Mouse (Mus musculus) midbrain, embryonic 11.5 days (tissue): ENCODE results near the gene Lasp1. TPM values are rescaled to one million over a fixed set of nuclear protein-coding genes. Genes with fewer than 3 reads are reported as not detected.
"Not testable (repeated sequence)": the region's sequence is repeated elsewhere in the genome, so short reads cannot be mapped to it uniquely, and the experiment has no call there.

Source experiments
- ATAC-seq: fragments of 200-750 bp; cut with Nextera tagmentation; 2 replicates; pipeline ENCODE4 v1.8.0; 2017; ENCODE audit warnings: moderate TSS enrichment, moderate library complexity; ENCODE audit not compliant: low FRiP score
- DNase-seq: peaks from one replicate; pipeline ENCODE4 v3.0.0; 2015; ENCODE audit warnings: low spot score; ENCODE audit errors: missing footprints
- H3K27ac ChIP-seq: fragments of 300-500 bp; sonication (generic); 2 replicates; pipeline ENCODE4 v1.5.1; 2014; ENCODE audit warnings: low read depth, low read length
- H3K27me3 ChIP-seq: fragments of 300-500 bp; sonication (generic); 2 replicates; pipeline ENCODE4 v1.6.1; 2014; ENCODE audit warnings: mild to moderate bottlenecking, low read length, moderate library complexity, mixed read lengths; ENCODE audit not compliant: control insufficient read depth, insufficient read depth
- H3K36me3 ChIP-seq: fragments of 300-500 bp; sonication (generic); 2 replicates; pipeline ENCODE4 v1.6.1; 2014; ENCODE audit warnings: mild to moderate bottlenecking, low read length, moderate library complexity, mixed read lengths; ENCODE audit not compliant: control insufficient read depth, insufficient read depth
- H3K4me1 ChIP-seq: fragments of 300-500 bp; sonication (generic); 2 replicates; pipeline ENCODE4 v1.6.1; 2014; ENCODE audit warnings: low read length; ENCODE audit not compliant: control insufficient read depth, insufficient read depth
- H3K4me2 ChIP-seq: fragments of 300-500 bp; sonication (generic); 2 replicates; pipeline ENCODE4 v1.6.1; 2014; ENCODE audit warnings: mild to moderate bottlenecking, moderate library complexity
- H3K4me3 ChIP-seq: fragments of 300-500 bp; sonication (generic); 2 replicates; pipeline ENCODE4 v1.5.1; 2014; ENCODE audit warnings: low read depth, low read length
- H3K9ac ChIP-seq: fragments of 300-500 bp; sonication (generic); 2 replicates; pipeline ENCODE4 v1.6.1; 2014; ENCODE audit warnings: low read length
- H3K9me3 ChIP-seq: fragments of 300-500 bp; sonication (generic); 2 replicates; pipeline ENCODE4 v1.6.1; 2016; ENCODE audit warnings: low read length; ENCODE audit not compliant: control insufficient read depth
- WGBS: fragments of 180-500 bp; shearing (Covaris S2); extraction: QIAGEN DNeasy Blood & Tissue Kit; methylation state at CpG from one replicate; pipeline ENCODE4 v1.1.7; 2014; 5-methylcytosine and 5-hydroxymethylcytosine counted together
- polyA plus RNA-seq: library from polyadenylated mRNA; unstranded; fragments of >200 nt; fragmentation: Nextera tagmentation; extraction: Ambion mirVana; gene quantifications from 2 replicates; pipeline ENCODE4 v1.2.1, GENCODE M21; 2014

Gene Lasp1
- polyA plus RNA-seq, 1 experiment from 2014 or later, result 59.2 TPM

DNA sequence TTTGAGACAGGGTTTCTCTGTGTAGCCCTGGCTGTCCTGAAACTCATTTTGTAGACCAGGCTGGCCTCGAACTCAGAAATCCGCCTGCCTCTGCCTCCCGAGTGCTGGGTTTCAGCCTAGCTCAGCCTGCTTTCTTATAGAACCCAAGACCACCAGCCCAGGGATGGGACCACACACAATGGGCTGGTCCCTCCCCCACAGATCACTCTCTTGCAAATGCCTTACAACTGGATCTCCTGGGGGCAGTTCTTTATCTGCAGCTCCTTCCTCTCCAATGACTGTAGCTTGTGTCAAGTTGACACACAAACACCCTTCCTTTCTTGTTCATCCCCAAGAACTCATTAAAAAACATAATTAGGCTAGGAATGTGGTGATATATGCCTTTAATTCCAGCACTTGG, 10.8 kb upstream of the Lasp1 start:
- ATAC-seq (no peak), DNase-seq (no peak)
- no peak overlapping the region for H3K4me3 ChIP-seq
- H3K4me1 ChIP-seq, result no peaks in the 10 kb centered on the region
- no peak overlapping the region for H3K9ac ChIP-seq
- no peaks in the 10 kb centered on the region for H3K27me3 ChIP-seq
- 94% methylated on average over 3 of the region's 3 CpGs for WGBS
- H3K9me3 ChIP-seq, result no peaks in the 10 kb centered on the region
- no peak overlapping the region for H3K4me2 ChIP-seq
- no peaks in the 10 kb centered on the region for H3K36me3 ChIP-seq
- H3K27ac ChIP-seq, result no peak overlapping the region

DNA sequence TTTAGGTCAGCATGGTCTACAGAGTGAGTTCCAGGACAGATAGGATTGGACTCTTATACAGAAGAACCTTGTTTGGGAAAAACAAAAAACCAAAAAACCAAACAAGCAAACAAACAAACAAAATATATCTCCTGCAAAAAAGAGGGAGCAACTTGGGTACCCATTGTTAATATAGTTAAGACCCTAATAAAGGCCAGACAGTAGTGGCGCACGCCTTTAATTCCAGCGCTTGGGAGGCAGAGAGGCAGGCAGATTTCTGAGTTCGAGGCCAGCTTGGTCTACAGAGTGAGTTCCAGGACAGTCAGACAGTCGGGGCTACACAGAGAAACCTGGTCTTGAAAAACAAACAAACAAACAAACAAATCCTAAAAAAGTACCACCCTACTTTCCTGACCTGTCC, 9.1 kb upstream of the Lasp1 start:
- DNase-seq, result peak; percentile 57

DNA sequence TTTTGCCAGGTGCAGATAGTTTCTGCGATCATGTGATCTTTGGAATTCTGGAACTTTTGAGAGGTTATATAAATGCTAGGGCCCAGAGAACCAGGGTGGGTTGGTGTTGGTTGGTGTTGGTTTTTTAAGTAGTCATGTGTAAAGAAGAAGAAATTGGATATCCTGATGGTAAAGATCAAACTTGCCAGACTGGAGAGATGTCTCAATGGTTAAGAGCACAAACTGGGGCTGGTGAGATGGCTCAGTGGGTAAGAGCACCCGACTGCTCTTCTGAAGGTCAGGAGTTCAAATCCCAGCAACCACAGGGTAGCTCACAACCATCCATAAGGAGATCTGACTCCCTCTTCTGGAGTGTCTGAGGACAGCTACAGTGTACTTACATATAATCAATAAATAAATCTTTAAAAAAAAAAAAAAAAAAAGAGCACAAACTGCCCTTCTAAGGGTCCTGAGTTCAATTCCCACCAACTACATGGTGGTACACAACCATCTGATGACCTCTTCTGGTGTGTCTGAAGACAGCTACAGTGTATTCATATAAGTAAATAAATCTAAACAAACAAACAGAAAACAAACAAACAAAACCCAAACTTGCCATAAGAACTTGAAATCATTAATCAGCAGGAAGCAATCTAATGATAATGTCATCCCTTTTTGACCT, 7.9 kb upstream of the Lasp1 start:
- not testable (repeated sequence) for H3K4me3 ChIP-seq, H3K9ac ChIP-seq, H3K9me3 ChIP-seq, ATAC-seq, H3K27ac ChIP-seq, H3K36me3 ChIP-seq, H3K4me1 ChIP-seq, H3K4me2 ChIP-seq, H3K27me3 ChIP-seq
- DNase-seq, result peak; percentile 41
- WGBS, result 81% methylated on average over 2 of the region's 2 CpGs

More for the DNA sequence above, 9.1 kb upstream of the Lasp1 start:
- H3K9me3 ChIP-seq, result no peaks in the 10 kb centered on the region
- ATAC-seq, result no peak
- 86% methylated on average over 5 of the region's 5 CpGs for WGBS
- H3K36me3 ChIP-seq, result no peaks in the 10 kb centered on the region
- H3K27me3 ChIP-seq, result no peaks in the 10 kb centered on the region
- no peak overlapping the region for H3K4me3 ChIP-seq
- H3K4me1 ChIP-seq, result no peaks in the 10 kb centered on the region
- no peak overlapping the region for H3K27ac ChIP-seq
- no peak overlapping the region for H3K9ac ChIP-seq
- H3K4me2 ChIP-seq, result no peak overlapping the region

DNA sequence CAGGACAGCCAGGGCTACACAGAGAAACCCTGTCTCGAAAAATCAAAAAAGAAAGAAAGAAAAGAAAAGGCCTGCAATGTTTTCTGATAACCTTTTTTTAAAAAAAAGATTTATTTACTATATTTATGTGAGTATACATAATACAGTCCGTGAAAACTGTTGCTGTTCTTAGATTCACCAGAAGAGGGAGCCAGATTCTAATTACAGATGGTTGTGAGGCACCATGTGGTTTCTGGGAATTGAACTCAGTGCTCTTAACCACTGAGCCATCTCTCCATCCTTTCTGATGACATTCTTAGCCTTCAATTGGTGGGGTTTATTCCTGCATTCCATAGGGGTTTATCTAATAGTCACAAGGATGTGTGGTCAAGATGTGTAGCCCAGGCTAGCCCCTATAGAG, 5.6 kb upstream of the Lasp1 start:
- Histone ChIP-seq H3K36me3 (no peaks in the 10 kb centered on the region), H3K4me3 (no peak overlapping the region), H3K27me3 (no peaks in the 10 kb centered on the region), H3K4me1 (no peaks in the 10 kb centered on the region), H3K27ac (no peak overlapping the region), H3K9ac (no peak overlapping the region), H3K9me3 (no peaks in the 10 kb centered on the region), H3K4me2 (no peak overlapping the region)
- ATAC-seq (no peak), DNase-seq (peak; percentile 93)
- 5% methylated on average over 2 of the region's 2 CpGs for WGBS

DNA sequence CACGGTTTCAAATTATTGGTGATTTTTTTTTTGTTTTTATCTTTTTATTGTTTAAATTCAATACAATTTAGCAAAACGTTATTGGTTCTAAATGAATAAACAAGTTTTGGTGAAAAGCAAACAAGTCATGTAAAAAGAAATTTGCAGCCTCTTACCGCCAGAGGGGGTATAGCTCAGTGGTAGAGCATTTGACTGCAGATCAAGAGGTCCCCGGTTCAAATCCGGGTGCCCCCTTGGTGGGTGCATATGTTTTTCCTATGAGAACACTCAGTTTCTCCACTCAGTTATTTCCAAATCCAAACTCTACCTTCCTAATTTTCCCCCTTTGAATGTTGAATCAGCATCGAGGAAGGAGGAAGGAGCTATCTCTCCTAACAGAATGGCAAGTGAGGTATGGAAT, 1.9 kb upstream of the Lasp1 start:
- 4% methylated on average over 6 of the region's 6 CpGs for WGBS
- Histone ChIP-seq H3K9ac (no peak overlapping the region), H3K36me3 (no peaks in the 10 kb centered on the region), H3K4me3 (no peak overlapping the region), H3K4me2 (no peak overlapping the region), H3K4me1 (peaks cover 9% of the 10 kb centered on the region), H3K27me3 (no peaks in the 10 kb centered on the region), H3K9me3 (no peaks in the 10 kb centered on the region), H3K27ac (no peak overlapping the region)
- DNase-seq (peak; percentile 97), ATAC-seq (no peak)

DNA sequence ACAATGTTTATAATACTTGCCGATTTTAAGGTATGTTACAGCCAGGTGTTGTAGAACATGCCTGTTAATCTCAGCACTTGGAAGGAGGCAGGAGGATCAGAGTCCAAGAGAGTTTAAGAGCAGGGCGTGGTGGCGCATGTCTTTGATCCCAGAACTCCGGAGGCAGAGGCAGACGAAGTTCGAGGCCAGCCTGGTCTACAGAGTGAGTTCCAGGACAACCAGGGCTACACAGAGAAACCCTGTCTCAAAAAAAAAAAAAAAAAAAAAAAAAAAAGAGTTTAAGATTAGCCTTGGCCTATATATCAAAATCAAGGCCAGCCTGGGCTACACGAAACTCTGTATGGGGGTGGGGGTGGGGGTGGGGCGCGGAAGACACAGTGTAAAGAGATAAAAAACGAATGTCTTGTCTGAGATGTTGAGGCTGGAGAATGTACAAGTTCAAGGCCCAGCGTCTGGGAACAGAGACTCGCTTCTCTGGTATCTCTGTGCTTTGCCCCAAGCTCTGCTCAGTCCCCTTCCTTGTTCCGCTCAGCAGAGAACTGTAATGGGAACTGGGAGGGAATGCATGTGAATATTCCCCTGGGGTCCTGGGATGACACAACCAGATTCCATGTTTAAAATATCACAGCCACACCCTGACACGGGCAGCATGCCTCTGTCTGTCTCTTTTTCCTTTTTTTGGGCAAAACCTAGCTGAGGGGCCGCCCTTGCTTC, 1.3 kb upstream of the Lasp1 start:
- no peak overlapping the region for H3K27ac ChIP-seq
- H3K36me3 ChIP-seq, result no peaks in the 10 kb centered on the region
- H3K9me3 ChIP-seq, result no peaks in the 10 kb centered on the region
- H3K9ac ChIP-seq, result no peak overlapping the region
- H3K27me3 ChIP-seq, result no peaks in the 10 kb centered on the region
- H3K4me3 ChIP-seq, result no peak overlapping the region
- no peak for ATAC-seq
- WGBS, result 63% methylated on average over 15 of the region's 15 CpGs
- peak; percentile 82 for DNase-seq
- no peak overlapping the region for H3K4me2 ChIP-seq
- H3K4me1 ChIP-seq, result peaks cover 16% of the 10 kb centered on the region

DNA sequence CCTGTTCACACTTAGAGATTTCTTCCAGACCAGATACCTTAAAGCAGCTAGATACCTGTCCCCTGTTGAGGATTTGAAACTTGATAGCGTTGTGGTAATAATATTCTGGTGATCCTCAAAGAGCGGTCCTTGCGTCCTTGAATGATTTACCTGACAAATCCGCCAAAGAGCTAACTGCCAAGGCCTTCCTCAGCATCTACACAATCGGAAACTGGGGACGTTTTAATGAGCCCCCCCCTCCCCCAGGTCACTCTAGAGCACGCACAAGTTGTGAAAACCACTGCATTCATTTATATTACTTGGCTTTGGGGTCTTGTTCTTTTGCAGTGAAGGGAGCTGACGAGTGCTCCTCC, 741 bp upstream of the Lasp1 start:
- Histone ChIP-seq H3K9ac (no peak overlapping the region), H3K27me3 (no peaks in the 10 kb centered on the region), H3K27ac (no peak overlapping the region), H3K4me2 (no peak overlapping the region; the same call in 1 of the 2 replicates), H3K36me3 (no peaks in the 10 kb centered on the region), H3K4me1 (peaks cover 16% of the 10 kb centered on the region), H3K9me3 (no peaks in the 10 kb centered on the region), H3K4me3 (no peak overlapping the region)
- ATAC-seq (no peak), DNase-seq (peak; percentile 84)
- whole genome bisulfite sequencing, result 38% methylated on average over 8 of the region's 8 CpGs

DNA sequence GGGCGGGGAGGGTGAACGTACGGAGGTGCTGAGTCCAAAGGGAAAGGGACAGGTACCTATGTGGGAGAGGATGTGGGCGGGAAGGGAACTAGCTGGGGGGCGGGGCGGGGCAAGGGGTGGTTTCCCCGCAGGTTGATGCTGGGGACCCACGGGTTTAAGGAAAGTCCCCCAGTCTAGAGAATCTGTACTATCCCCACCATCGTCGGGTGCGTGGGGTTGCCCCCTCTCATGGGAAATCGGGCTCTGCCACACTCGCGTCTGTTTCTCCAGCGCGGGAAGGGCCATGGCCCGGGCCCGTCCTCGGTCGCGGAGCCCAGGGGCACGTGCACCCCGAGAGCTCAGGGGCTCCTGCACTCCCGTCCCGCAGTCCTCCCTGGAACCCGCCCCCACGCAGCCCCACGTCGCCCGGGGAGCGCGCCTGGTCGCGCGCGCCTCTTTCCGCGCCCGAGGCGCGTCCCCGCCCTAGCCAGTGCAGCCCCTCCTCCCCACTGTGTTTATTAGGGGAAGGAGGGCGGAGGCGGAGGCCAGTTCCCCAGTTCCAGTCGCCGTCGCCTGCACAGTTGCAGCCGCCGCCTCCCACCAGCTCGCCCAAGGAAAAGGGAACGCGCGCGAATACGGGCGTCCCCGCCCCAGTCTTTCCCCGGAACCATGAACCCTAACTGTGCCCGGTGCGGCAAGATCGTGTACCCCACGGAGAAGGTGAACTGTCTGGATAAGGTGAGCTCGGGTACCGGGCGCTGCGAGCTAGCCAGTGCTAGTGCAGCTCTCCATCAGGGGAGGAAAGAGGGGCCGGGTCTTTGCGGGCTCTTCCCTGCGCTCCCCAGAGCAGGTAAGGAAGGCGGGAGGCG, 570 bp downstream of the Lasp1 start:
- DNase-seq, result peak; percentile 99
- Histone ChIP-seq H3K27me3 (no peaks in the 10 kb centered on the region), H3K36me3 (no peaks in the 10 kb centered on the region), H3K4me3 (peak overlapping the region; percentile 82), H3K4me2 (peak overlapping the region; percentile 50), H3K4me1 (peaks cover 16% of the 10 kb centered on the region), H3K27ac (peak overlapping the region; percentile 81), H3K9ac (peak overlapping the region; percentile 88), H3K9me3 (no peaks in the 10 kb centered on the region)
- WGBS, result under 1% methylated on average over 64 of the region's 71 CpGs
- ATAC-seq, result peak; percentile 79
